Mouse (Mus musculus): ENCODE data around the gene Ralb. TPM values are rescaled to one million over a fixed set of nuclear protein-coding genes. Genes with fewer than 3 reads are reported as not detected.
A peak's percentile ranks its signal among the peaks of the same experiment; 100 is the strongest.

Ralb gene
- polyA plus RNA-seq, 1 experiment from 2014 or later, result 124 TPM

DNA sequence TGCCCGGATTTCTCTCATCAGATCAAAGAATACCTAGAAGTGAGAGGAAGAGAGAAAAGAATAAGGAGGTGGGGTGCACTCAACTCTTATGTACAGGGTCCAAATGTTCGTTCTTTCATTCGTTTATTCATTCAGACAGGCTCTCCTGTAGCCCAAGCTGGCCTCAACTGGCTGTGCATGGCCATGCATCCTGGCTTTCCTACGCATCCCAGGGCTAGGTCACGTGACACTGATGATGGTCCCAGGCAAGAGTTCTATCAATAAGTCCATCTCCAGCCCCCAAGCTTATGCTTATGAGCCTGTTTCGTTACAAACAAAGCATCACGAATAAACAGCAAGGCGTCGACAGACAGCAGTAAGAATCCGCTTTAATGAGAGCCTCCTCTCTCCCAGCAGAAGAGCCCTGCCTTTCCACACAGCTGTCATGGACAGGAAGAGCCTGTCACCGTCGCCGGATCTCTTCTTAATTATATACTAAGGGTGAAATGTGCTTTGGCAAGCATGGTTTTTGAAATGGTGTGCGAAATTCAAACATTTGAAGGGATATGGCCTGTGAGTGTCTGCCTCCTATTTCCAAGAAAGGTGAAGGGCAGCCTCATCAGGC lies 32.7 kb downstream of the Ralb start:
- H3K36me3 ChIP-seq (ENCODE audit: control insufficient read depth, insufficient read depth, low read length), result peaks cover 71% of the 10 kb centered on the region
- H3K4me1 ChIP-seq (replicated peaks; ENCODE audit: control insufficient read depth, insufficient read depth, low read length), result no peaks in the 10 kb centered on the region; the same call in 1 of the 2 replicates
- 54% methylated on average over 14 of the region's 14 CpGs for WGBS
- no peaks in the 10 kb centered on the region for H3K9me3 ChIP-seq (ENCODE audit: control insufficient read depth, low read length)
- DNase-seq (ENCODE audit: low spot score) (no peak), ATAC-seq (replicated peaks; ENCODE audit: low FRiP score, low TSS enrichment, low read depth) (no peak)
- H3K27me3 ChIP-seq (replicated peaks; ENCODE audit: control insufficient read depth, insufficient read depth, low read length), result no peaks in the 10 kb centered on the region
- H3K4me2 ChIP-seq (ENCODE audit: low read length), result no peak overlapping the region
- H3K9ac ChIP-seq (ENCODE audit: low read length), result no peak overlapping the region
- no peak overlapping the region for H3K4me3 ChIP-seq (ENCODE audit: low read depth, low read length)
- H3K27ac ChIP-seq (ENCODE audit: low read depth), result no peak overlapping the region

DNA sequence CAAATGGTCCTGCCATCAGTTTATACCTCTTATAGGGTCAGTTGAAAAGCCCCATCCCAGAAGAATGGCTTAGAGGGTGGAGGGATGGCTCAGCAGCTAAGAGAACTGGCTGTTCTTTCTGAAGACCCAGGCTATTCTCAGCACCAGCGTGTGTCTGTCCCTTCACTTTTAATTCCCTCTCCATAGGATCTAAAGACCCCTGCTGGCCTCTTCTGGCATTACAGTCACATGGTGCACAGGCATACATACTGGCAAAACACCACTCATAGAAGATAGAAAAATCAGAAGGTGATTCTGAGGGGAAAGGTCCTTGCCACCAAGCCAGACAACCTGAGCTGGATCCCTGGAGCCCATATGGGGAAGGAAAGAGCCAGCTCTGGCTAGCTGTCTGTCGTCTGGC lies 41.2 kb downstream of the Ralb start:
- DNase-seq (ENCODE audit: low spot score), result peak; percentile 69
- Histone ChIP-seq H3K9ac (ENCODE audit: low read length) (no peak overlapping the region), H3K9me3 (ENCODE audit: control insufficient read depth, low read length) (no peaks in the 10 kb centered on the region), H3K4me1 (replicated peaks; ENCODE audit: control insufficient read depth, insufficient read depth, low read length) (no peaks in the 10 kb centered on the region), H3K36me3 (ENCODE audit: control insufficient read depth, insufficient read depth, low read length) (0 out of 2 replicates have a peak, but pooled peaks cover 4% of the 10 kb centered on the region), H3K4me3 (ENCODE audit: low read depth, low read length) (no peak overlapping the region), H3K27ac (ENCODE audit: low read depth) (no peak overlapping the region), H3K27me3 (replicated peaks; ENCODE audit: control insufficient read depth, insufficient read depth, low read length) (no peaks in the 10 kb centered on the region), H3K4me2 (ENCODE audit: low read length) (no peak overlapping the region)
- WGBS, result 39% methylated on average over 2 of the region's 2 CpGs
- ATAC-seq (replicated peaks; ENCODE audit: low FRiP score, low TSS enrichment, low read depth), result no peak

DNA sequence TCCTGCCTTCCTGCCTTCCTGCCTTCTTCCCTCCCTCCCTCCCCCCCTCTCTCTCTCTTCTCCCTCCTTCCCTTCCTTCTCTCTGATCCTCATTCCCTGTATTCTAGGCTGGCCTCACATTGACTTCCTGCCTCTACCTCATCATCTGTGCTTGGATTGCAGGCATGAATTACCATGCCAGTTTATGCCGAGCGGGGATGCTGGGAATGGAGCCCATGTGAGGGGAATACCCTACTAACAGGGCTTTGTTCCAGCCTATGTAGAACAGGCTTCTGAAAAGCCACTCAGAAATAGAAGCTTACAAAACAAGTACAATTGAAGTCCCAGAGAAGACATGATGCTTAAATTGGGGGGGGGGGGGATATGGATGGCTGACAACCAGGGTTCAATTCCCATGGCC lies 44.5 kb downstream of the Ralb start:
- ATAC-seq (replicated peaks; ENCODE audit: low FRiP score, low TSS enrichment, low read depth) (no peak), DNase-seq (ENCODE audit: low spot score) (no peak)
- H3K36me3 ChIP-seq (ENCODE audit: control insufficient read depth, insufficient read depth, low read length), result no peaks in the 10 kb centered on the region
- no peaks in the 10 kb centered on the region for H3K9me3 ChIP-seq (ENCODE audit: control insufficient read depth, low read length)
- no peak overlapping the region for H3K4me3 ChIP-seq (ENCODE audit: low read depth, low read length)
- WGBS, result 80% methylated on average over 2 of the region's 2 CpGs
- no peaks in the 10 kb centered on the region for H3K4me1 ChIP-seq (replicated peaks; ENCODE audit: control insufficient read depth, insufficient read depth, low read length)
- H3K27me3 ChIP-seq (replicated peaks; ENCODE audit: control insufficient read depth, insufficient read depth, low read length), result no peaks in the 10 kb centered on the region
- H3K27ac ChIP-seq (ENCODE audit: low read depth), result no peak overlapping the region
- H3K4me2 ChIP-seq (ENCODE audit: low read length), result no peak overlapping the region
- no peak overlapping the region for H3K9ac ChIP-seq (ENCODE audit: low read length)

DNA sequence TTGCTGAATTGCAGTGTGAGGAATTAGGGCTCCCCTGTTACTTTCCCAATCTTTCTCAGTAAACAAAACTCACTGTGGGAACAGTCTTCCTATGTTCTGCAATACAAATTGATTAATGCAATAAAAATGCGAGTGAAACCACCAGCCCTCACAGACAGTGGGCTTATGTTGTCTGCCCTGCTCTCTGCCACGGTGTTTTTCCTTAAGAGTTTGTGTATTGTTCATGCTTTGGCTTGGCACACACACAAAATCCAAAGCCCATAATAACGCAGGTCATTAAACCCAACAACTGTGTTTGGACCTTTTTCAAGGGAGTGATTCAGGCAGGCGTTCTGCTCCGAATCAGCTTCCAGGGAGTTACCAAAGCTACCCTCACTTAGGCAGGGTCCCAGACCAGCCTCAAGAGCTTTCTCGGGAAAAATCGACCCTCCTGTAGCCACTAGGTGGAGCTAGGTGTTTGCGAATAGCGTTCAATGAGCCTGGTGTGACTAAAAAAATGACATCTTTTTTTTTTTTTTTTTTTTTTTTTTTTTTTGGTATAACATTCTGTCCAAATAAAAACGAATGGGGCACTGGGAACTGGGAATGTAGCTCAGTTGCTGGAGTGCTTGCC lies 46.5 kb downstream of the Ralb start:
- H3K4me1 ChIP-seq (replicated peaks; ENCODE audit: control insufficient read depth, insufficient read depth, low read length), result no peaks in the 10 kb centered on the region
- WGBS, result 12% methylated on average over 10 of the region's 10 CpGs
- H3K4me2 ChIP-seq (ENCODE audit: low read length), result no peak overlapping the region
- H3K9ac ChIP-seq (ENCODE audit: low read length), result no peak overlapping the region
- no peaks in the 10 kb centered on the region for H3K36me3 ChIP-seq (ENCODE audit: control insufficient read depth, insufficient read depth, low read length)
- no peak overlapping the region for H3K27ac ChIP-seq (ENCODE audit: low read depth)
- H3K4me3 ChIP-seq (ENCODE audit: low read depth, low read length), result no peak overlapping the region
- ATAC-seq (replicated peaks; ENCODE audit: low FRiP score, low TSS enrichment, low read depth) (no peak), DNase-seq (ENCODE audit: low spot score) (peak; percentile 76)
- H3K27me3 ChIP-seq (replicated peaks; ENCODE audit: control insufficient read depth, insufficient read depth, low read length), result no peaks in the 10 kb centered on the region
- no peaks in the 10 kb centered on the region for H3K9me3 ChIP-seq (ENCODE audit: control insufficient read depth, low read length)

DNA sequence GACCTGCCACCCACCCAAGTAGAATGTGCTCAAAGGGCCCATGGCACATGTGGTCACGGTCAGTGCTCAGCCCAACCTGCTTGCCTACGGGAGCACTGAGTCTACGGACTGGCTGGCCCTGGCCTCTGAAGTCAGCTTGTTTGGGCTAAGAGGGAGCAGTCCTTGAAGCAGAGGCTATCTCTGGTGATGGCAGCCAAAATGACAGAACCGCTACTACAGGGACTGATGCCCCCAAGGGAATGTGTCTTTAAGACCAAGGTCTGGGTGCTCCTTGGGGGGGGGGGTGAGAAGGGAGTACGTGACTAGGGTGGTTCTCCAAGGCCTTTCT lies 47.1 kb downstream of the Ralb start:
- H3K27ac ChIP-seq (ENCODE audit: low read depth), result no peak overlapping the region
- DNase-seq (ENCODE audit: low spot score), result no peak
- H3K9me3 ChIP-seq (ENCODE audit: control insufficient read depth, low read length), result no peaks in the 10 kb centered on the region
- no peak overlapping the region for H3K9ac ChIP-seq (ENCODE audit: low read length)
- H3K27me3 ChIP-seq (replicated peaks; ENCODE audit: control insufficient read depth, insufficient read depth, low read length), result no peaks in the 10 kb centered on the region
- 0 out of 2 replicates have a peak, but pooled peaks have one; percentile 34 for ATAC-seq (replicated peaks; ENCODE audit: low FRiP score, low TSS enrichment, low read depth)
- WGBS, result 46% methylated on average over 5 of the region's 5 CpGs
- no peak overlapping the region for H3K4me2 ChIP-seq (ENCODE audit: low read length)
- no peak overlapping the region for H3K4me3 ChIP-seq (ENCODE audit: low read depth, low read length)
- H3K36me3 ChIP-seq (ENCODE audit: control insufficient read depth, insufficient read depth, low read length), result no peaks in the 10 kb centered on the region
- no peaks in the 10 kb centered on the region for H3K4me1 ChIP-seq (replicated peaks; ENCODE audit: control insufficient read depth, insufficient read depth, low read length)

DNA sequence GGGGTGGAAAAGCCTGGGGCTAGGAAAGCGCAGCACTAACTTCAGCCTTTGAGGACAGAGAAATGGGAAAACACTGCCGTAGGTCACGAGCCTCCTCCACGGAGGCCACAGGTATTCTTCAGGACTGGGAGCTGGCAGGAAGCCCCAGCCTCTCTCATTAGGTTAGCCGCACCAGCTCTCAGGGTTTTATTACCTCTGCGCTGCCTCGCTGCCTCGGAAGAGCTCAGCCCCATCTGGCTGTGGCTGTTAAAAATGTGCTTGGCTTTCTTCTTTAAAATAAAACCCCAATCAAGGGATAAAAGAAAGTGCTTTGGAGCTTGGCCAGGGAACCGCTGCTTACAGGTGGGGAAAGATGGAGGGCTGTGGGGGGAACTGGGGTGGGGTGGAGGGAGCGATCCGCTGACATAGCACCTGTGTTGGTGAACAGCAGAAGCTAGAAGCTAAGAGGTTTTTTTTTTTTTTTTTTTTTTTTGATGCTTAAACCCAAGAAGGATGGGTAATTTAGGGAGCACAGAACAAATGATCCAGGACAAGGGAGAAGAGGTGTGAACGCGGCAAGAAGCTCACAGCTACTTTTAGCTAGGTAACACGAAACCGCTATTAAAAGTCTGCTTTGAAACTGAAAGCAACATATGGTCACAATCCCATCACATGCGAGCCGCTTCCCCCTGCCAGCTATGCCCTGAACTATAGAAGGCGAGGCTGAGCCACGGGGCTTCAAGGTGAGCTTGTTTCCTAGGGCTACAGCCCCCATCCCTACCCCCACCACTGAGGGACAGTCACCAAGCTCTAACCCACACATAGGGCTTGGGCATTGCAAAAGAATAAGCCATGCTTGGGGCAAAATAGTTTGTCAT lies 47.7 kb downstream of the Ralb start:
- no peak overlapping the region for H3K4me3 ChIP-seq (ENCODE audit: low read depth, low read length)
- H3K9ac ChIP-seq (ENCODE audit: low read length), result no peak overlapping the region
- H3K36me3 ChIP-seq (ENCODE audit: control insufficient read depth, insufficient read depth, low read length), result no peaks in the 10 kb centered on the region
- H3K27ac ChIP-seq (ENCODE audit: low read depth), result no peak overlapping the region
- DNase-seq (ENCODE audit: low spot score) (no peak), ATAC-seq (replicated peaks; ENCODE audit: low FRiP score, low TSS enrichment, low read depth) (no peak)
- H3K4me1 ChIP-seq (replicated peaks; ENCODE audit: control insufficient read depth, insufficient read depth, low read length), result no peaks in the 10 kb centered on the region
- no peaks in the 10 kb centered on the region for H3K9me3 ChIP-seq (ENCODE audit: control insufficient read depth, low read length)
- 21% methylated on average over 19 of the region's 19 CpGs for WGBS
- H3K27me3 ChIP-seq (replicated peaks; ENCODE audit: control insufficient read depth, insufficient read depth, low read length), result no peaks in the 10 kb centered on the region
- H3K4me2 ChIP-seq (ENCODE audit: low read length), result peak overlapping the region; percentile 29

DNA sequence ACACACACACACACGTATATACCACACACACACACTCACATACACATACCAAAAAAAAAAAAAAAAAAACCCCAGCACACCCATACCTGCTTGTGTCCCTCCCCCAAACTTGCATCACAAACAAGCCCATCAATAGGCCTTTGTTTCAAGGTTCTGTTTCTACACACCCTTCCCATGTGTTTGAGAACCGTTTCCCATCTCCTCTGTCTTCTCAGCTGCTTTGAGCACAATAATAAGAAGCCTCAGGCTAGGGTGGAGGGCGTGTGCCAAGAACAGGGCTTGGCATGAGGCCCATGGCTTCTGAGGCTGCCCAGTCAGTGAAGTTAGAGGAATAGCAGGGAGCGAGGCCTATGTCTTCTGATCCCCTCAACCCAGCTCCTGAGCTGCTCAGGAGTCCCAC lies 50.9 kb downstream of the Ralb start:
- DNase-seq (ENCODE audit: low spot score), result no peak
- no peak overlapping the region for H3K27ac ChIP-seq (ENCODE audit: low read depth)

DNA sequence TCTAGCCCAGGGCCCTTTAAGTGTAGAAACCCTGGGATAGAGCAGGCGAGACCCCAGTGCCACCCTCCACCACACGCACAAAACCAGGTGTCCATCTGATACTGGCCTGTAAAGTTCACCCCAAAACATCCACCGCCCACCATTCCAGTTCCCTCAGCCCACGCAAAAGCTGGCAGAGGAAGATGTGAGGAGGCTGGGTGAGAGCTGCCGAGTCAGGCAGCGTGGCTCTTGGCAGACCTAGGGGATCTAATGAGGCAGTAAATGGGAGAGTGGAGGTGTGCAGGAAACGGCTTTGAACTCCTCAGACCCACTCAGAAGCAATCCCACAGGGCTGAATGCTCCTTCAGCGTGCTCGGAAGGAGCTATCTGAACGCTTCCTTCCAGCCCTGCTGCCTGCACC lies 53.2 kb downstream of the Ralb start:
- ATAC-seq (replicated peaks; ENCODE audit: low FRiP score, low TSS enrichment, low read depth) (no peak), DNase-seq (ENCODE audit: low spot score) (no peak)
- Histone ChIP-seq H3K27me3 (replicated peaks; ENCODE audit: control insufficient read depth, insufficient read depth, low read length) (no peaks in the 10 kb centered on the region), H3K4me2 (ENCODE audit: low read length) (no peak overlapping the region), H3K9me3 (ENCODE audit: control insufficient read depth, low read length) (no peaks in the 10 kb centered on the region), H3K27ac (ENCODE audit: low read depth) (no peak overlapping the region), H3K36me3 (ENCODE audit: control insufficient read depth, insufficient read depth, low read length) (no peaks in the 10 kb centered on the region), H3K9ac (ENCODE audit: low read length) (no peak overlapping the region), H3K4me3 (ENCODE audit: low read depth, low read length) (no peak overlapping the region), H3K4me1 (replicated peaks; ENCODE audit: control insufficient read depth, insufficient read depth, low read length) (no peaks in the 10 kb centered on the region)
- 66% methylated on average over 10 of the region's 10 CpGs for WGBS

More for the DNA sequence above, 50.9 kb downstream of the Ralb start:
- H3K9me3 ChIP-seq (ENCODE audit: control insufficient read depth, low read length), result no peaks in the 10 kb centered on the region
- no peaks in the 10 kb centered on the region for H3K4me1 ChIP-seq (replicated peaks; ENCODE audit: control insufficient read depth, insufficient read depth, low read length)
- H3K36me3 ChIP-seq (ENCODE audit: control insufficient read depth, insufficient read depth, low read length), result no peaks in the 10 kb centered on the region
- no peaks in the 10 kb centered on the region for H3K27me3 ChIP-seq (replicated peaks; ENCODE audit: control insufficient read depth, insufficient read depth, low read length)
- H3K9ac ChIP-seq (ENCODE audit: low read length), result no peak overlapping the region
- no peak overlapping the region for H3K4me2 ChIP-seq (ENCODE audit: low read length)
- 56% methylated on average over 3 of the region's 4 CpGs for WGBS
- ATAC-seq (replicated peaks; ENCODE audit: low FRiP score, low TSS enrichment, low read depth), result no peak
- no peak overlapping the region for H3K4me3 ChIP-seq (ENCODE audit: low read depth, low read length)
